Mouse (Mus musculus): ENCODE results near the gene Cytip.

DNA sequence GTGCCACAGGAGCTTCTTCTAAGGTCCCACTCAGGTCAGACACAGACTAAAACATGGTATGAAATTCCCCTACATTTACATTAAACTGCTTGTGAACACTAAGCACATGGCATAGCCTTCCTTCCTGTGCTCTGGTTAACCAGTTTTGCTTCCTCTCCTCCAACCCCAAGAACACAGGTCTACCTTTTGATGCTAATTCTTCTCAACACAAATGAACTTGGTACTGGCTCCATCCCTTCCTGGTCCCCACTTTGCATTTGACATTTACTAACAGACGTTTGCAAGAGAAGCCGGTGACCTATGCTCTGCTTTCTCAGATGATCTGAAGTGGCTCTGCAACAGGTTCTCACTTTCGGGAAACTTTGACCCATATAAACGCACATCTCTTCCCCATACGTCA, 65.4 kb downstream of the Cytip start:
- no peak for TF ChIP-seq CTCF (IDR thresholded peaks at IDR 0.05; ENCODE audit: control insufficient read depth, insufficient read depth, insufficient replicate concordance, low read depth, low read length)
- TF ChIP-seq POLR2A (IDR thresholded peaks at IDR 0.05; ENCODE audit: control insufficient read depth, low read depth, low read length) = no peak
